Mouse (Mus musculus) adrenal gland, postnatal 25 days (tissue): ENCODE measurements around the gene Lgals9. TPM values are rescaled to one million over a fixed set of nuclear protein-coding genes. Genes with fewer than 3 reads are reported as not detected.

Source experiments
- DNase-seq: peaks from one replicate; pipeline ENCODE4 v3.0.0; 2021; ENCODE audit warnings: mixed read lengths
- total RNA-seq: library from RNA; stranded (reverse); gene quantifications from 2 replicates; pipeline ENCODE4 v1.2.3, GENCODE M21; 2021

Lgals9 gene
- total RNA-seq, 1 experiment from 2014 or later, result 18.5 TPM

DNA sequence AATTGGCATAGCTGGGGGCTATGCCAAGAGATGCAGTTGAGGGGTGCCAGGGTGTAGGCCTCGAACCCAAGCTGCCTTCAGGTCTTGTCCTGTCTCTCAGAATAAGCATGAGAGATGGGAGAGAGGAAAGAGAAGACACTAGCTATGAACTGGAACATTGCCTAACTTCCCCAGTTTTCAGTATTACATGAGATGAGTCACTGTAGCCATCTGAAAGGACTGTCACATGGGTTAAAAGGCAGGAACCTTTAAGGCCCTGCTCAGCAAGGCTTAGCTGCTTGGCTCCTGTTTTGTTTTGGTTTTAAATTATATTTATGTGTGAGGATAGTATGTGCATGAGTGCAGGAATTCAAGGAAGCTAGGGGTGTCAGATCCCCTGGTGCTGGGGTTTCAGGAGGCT is 68.3 kb downstream of the Lgals9 start:
- DNase-seq, result no peak

DNA sequence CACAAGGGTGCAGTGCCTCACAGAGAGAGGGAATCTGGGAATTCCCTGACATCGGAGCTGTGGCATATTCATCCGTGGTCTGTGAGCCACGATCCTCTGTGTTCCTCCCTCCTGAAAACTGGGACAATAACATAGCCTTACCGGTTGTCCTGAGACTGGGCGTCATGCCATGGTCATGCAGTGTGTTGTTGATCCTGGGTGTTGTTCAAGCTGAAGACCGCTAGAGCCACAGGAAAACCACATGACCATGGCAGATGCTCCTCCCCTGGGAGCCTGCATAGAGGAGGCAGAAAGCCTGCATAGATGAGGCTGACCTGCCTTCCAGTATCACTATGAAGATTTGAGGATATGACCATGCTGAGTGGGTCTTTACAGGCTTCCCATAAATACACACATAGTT is 69.3 kb downstream of the Lgals9 start:
- no peak for DNase-seq

Other genes with a start within 250 kb of the Lgals9 start
- 66.6 and 73.8 TPM in 2 replicates for gene Ccnq, start 233.2 kb downstream of the Lgals9 start, total RNA-seq
- 42.8 and 59.0 TPM in 2 replicates for gene Lyrm9, start 158.4 kb downstream of the Lgals9 start, total RNA-seq
- gene Nos2, start 64.2 kb downstream of the Lgals9 start, total RNA-seq, result 2.0 and 2.4 TPM in 2 replicates
- 11.1 and 15.0 TPM in 2 replicates for gene Ksr1, start 161.5 kb upstream of the Lgals9 start, total RNA-seq